Mouse (Mus musculus) bone marrow macrophage, adult 2 months (primary cell): ENCODE results near the gene Arid2.

Experiments used
- CTCF ChIP-seq: IDR thresholded peaks from 2 replicates; pipeline ENCODE4 v1.5.1; 2012; ENCODE audit warnings: low read depth, mild to moderate bottlenecking, low read length, moderate library complexity
- POLR2A ChIP-seq: IDR thresholded peaks from 2 replicates; pipeline ENCODE4 v1.6.1; 2012; ENCODE audit warnings: mild to moderate bottlenecking, low read depth, low read length, borderline replicate concordance

DNA sequence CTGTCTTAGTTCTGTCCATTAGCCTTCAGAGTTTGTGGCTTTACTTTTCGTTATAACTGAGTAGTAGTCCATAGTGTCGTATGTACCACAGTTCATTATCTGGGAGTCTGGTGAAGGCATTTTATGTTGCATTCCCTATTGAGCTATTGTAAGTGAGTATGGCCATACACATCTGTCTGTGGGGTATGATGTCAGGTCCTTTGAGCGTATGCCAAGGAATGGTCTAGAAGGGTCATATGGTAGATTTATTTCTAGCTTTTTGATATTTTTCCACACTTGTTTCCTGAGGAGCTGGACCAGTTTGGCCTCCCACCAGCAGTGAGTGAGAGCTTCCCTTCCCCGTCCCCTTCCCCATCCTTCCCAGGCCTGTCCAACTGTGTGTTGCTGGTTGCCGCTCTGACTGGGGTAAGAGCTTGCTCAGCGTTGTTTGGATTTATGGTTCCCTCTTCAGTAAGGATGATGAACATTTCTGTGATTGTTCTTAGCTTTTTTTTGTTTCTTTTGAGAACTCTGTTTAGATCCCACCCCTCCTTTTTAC, 58.1 kb downstream of the Arid2 start:
- TF ChIP-seq POLR2A, result no peak
- no peak for TF ChIP-seq CTCF
